22 mouse cellular contexts compared by ENCODE assay signal in the genomic region with DNA sequence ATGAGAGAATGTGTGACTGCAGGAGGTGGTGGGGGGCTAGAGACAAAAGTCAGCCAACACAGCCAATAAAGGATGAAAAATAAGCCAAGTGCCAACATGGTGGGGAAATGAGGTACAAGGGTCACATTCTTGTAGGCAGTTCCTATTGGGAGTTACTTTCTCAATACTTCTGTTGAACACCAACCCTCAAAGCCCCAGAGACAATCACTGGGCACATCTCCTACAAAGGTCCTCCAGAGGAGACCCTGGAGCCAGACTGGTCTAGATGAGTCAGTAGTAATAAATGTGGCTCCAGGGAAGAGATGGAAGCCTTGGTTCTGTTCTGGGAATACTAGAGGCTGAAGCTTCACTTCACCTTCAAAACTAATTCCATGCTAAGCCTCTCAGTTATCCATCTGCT. TPM values are rescaled to one million over a fixed set of nuclear protein-coding genes. Genes with fewer than 3 reads are reported as not detected.
"Had no signal": no experiment of that assay in that cellular context is flagged by ENCODE, and none has a peak within 500 bp of the region (broad histone marks: within the 10 kb centered on the region; RNA-seq: fewer than 3 reads in every experiment).

No protein-coding gene starts in this region.

- H3K27me3 ChIP-seq: limb, embryonic 12.5 days; lung, embryonic 15.5 days; midbrain, embryonic 15.5 days; neural tube, embryonic 12.5 days had no signal

- ATAC-seq: midbrain, embryonic 15.5 days had no signal

- H3K36me3 ChIP-seq: limb, embryonic 12.5 days; lung, embryonic 15.5 days; midbrain, embryonic 15.5 days; neural tube, embryonic 12.5 days had no signal

- H3K4me3 ChIP-seq: limb, embryonic 12.5 days; lung, embryonic 15.5 days; megakaryocyte, embryonic 14.5 days; midbrain, embryonic 15.5 days; neural tube, embryonic 12.5 days had no signal

- H3K9me3 ChIP-seq: limb, embryonic 12.5 days; lung, embryonic 15.5 days; midbrain, embryonic 15.5 days; neural tube, embryonic 12.5 days had no signal

- H3K4me1 ChIP-seq: limb, embryonic 12.5 days; lung, embryonic 15.5 days; midbrain, embryonic 15.5 days; neural tube, embryonic 12.5 days had no signal

- H3K4me2 ChIP-seq: limb, embryonic 12.5 days; lung, embryonic 15.5 days; midbrain, embryonic 11.5 days; midbrain, embryonic 15.5 days; neural tube, embryonic 12.5 days had no signal

- H3K27ac ChIP-seq: limb, embryonic 12.5 days; lung, embryonic 15.5 days; macrophage; midbrain, embryonic 15.5 days; neural tube, embryonic 12.5 days; stomach, postnatal 0 days had no signal

- H3K9ac ChIP-seq: limb, embryonic 12.5 days; lung, embryonic 15.5 days; midbrain, embryonic 15.5 days; neural tube, embryonic 12.5 days had no signal

- DNase-seq: kidney, adult 2 months; kidney, postnatal 25 days; layer of hippocampus, adult 9-11 months; layer of hippocampus, postnatal 36 days; lung, postnatal 14 days; thymus, postnatal 25 days had no signal

RNA-seq across cellular contexts. Expression of a gene that starts 19.2 kb away (rescaled TPM):
- total RNA-seq: layer of hippocampus, adult 18-20 months; layer of hippocampus, postnatal 36 days; left cerebral cortex, adult 8-10 months; left cerebral cortex, postnatal 36 days; liver, adult 2 months; monocyte, adult 5-6 weeks; neutrophil, adult 5-6 weeks had no signal
- polyA plus RNA-seq: kidney, adult 2 months; kidney, embryonic 16.5 days; limb, embryonic 12.5 days; liver, adult 2 months; liver, embryonic 16.5 days; lung, embryonic 15.5 days; macrophage; midbrain, embryonic 11.5 days; neural tube, embryonic 12.5 days; stomach, postnatal 0 days had no signal
